Mouse (Mus musculus) liver, postnatal 0 days (tissue): ENCODE measurements around the gene BC024978.

Experiments used
- CTCF ChIP-seq: sonication (generic); IDR thresholded peaks from 2 replicates; pipeline ENCODE4 v1.5.1; 2016; ENCODE audit warnings: antibody characterized with exemption, low read depth
- EP300 ChIP-seq: IDR thresholded peaks from 2 replicates; pipeline ENCODE4 v1.6.1; 2016; ENCODE audit warnings: antibody characterized with exemption, low read depth, mild to moderate bottlenecking

- TF ChIP-seq CTCF (no peak), EP300 (peak; percentile 21; the same call in 1 of the 2 replicates)
Observed at GRCm38 (mm10) chr7:27258205-27258899, 62.8 kb downstream of the BC024978 start, which contains the start of gene Numbl.
